Mouse (Mus musculus) kidney, adult 2 months (tissue): ENCODE measurements around the gene Dync1li2.

Experiments
- CTCF ChIP-seq: fragments of 200-500 bp; conservative IDR thresholded peaks from 2 replicates; pipeline ENCODE4 v1.5.1; 2011; ENCODE audit warnings: low read depth, mild to moderate bottlenecking, control low read depth, low read length, moderate library complexity, mixed read lengths; ENCODE audit not compliant: insufficient read depth, insufficient read length
- POLR2A ChIP-seq: fragments of 200-500 bp; IDR thresholded peaks from one replicate; pipeline ENCODE4 v1.6.1; 2011; ENCODE audit warnings: low read depth, low read length, control low read depth

DNA sequence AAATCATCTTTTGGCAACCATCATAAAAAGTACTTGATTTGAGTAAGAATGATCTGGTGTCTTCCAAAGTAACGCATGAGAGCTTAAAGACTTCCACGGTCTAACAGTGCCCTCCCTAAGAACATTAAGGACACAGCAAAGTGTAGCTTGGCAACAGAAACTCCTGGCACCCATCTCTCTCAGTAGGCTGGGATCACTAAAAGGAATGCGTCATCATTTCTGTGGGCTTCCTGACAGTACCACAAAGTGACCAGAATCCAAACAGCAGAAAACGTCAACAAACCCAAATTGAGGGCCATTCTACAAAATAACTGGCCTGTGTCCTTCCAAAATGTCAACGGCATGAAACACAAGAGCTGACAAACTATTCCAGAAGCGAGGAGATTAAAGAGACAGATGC lies 72.8 kb downstream of the Dync1li2 start:
- no peak for TF ChIP-seq CTCF
- no peak for TF ChIP-seq POLR2A
